Mouse (Mus musculus): Measurements from ENCODE around the gene Trim62. TPM values are rescaled to one million over a fixed set of nuclear protein-coding genes. Genes with fewer than 3 reads are reported as not detected.

Trim62 gene
- total RNA-seq, 2 experiments from 2014 or later: 2.3 to 2.5 TPM

- no peak for DNase-seq
- intact Hi-C loops (cut with DNase I): no loop called here
Measured at GRCm38 (mm10) chr4:128949470-128950005, 66.2 kb downstream of the Trim62 start.

GRCm38 (mm10) chr4:128950461-128950860 is 67.1 kb downstream of the Trim62 start:
- DNase-seq: peak; percentile 60 to 74

GRCm38 (mm10) chr4:128953851-128954250 is 70.5 kb downstream of the Trim62 start:
- intact Hi-C loops (cut with DNase I): no loop called here
- no peak for DNase-seq

More at GRCm38 (mm10) chr4:128950461-128950860, 67.1 kb downstream of the Trim62 start:
- intact Hi-C loops (cut with DNase I): no loop called here

GRCm38 (mm10) chr4:128957155-128957911 is 74.0 kb downstream of the Trim62 start:
- intact Hi-C loops (cut with DNase I): no loop called here
- peak; percentile 71 to 77 for DNase-seq

GRCm38 (mm10) chr4:128958156-128958555 is 74.8 kb downstream of the Trim62 start:
- intact Hi-C loops (cut with DNase I): no loop called here
- no peak for DNase-seq

- DNase-seq: no peak
- intact Hi-C loops (cut with DNase I): no loop called here
Measured at GRCm38 (mm10) chr4:128958849-128959248, 75.5 kb downstream of the Trim62 start.

- intact Hi-C loops (cut with DNase I): no loop called here
Measured at GRCm38 (mm10) chr4:128959676-128960075, 76.3 kb downstream of the Trim62 start.

More at GRCm38 (mm10) chr4:128959676-128960075, 76.3 kb downstream of the Trim62 start:
- no peak for DNase-seq

Other genes with a start within 250 kb of the Trim62 start
- 10 to 100 TPM; 68.1 to 70.8 TPM for gene Phc2, start 228.9 kb upstream of the Trim62 start, total RNA-seq (2021)
- under 1 TPM; 0.12 to 0.29 TPM for gene A3galt2, start 128.2 kb upstream of the Trim62 start, total RNA-seq (2021)
- 10 to 100 TPM; 26.9 to 28.1 TPM for gene Zfp362, start 77.5 kb upstream of the Trim62 start, total RNA-seq (2021)
- gene Azin2, start 78.9 kb downstream of the Trim62 start, total RNA-seq (2021): 1 to 10 TPM; 5.8 to 6.0 TPM
- gene Ak2, start 108.4 kb downstream of the Trim62 start, total RNA-seq (2021): 10 to 100 TPM; 91.3 to 93.4 TPM
- gene Rnf19b, start 174.7 kb downstream of the Trim62 start, total RNA-seq (2021): 10 to 100 TPM; 20.9 to 22.2 TPM
- gene Tmem54, start 222.0 kb downstream of the Trim62 start, total RNA-seq (2021): not detected
- under 1 TPM in 1 of 2 experiments, not detected in 1; 0.47 TPM for gene Hpca, start 238.5 kb downstream of the Trim62 start, total RNA-seq (2021)

Data from heart, postnatal 10 days (tissue).